Mouse (Mus musculus): Measurements from ENCODE around the gene Enpp1. TPM values are rescaled to one million over a fixed set of nuclear protein-coding genes. Genes with fewer than 3 reads are reported as not detected.

The Enpp1 gene
- total RNA-seq (2021) = 1 to 10 TPM; 3.2 to 4.0 TPM

- peak in 1 of 2 experiments; percentile 28 for DNase-seq
These were observed at the start of gene Enpp1 for GRCm38 (mm10) chr10:24711480-24712366. TSS of gene Enpp1 (minus strand) at chr10:24712159.

DNA sequence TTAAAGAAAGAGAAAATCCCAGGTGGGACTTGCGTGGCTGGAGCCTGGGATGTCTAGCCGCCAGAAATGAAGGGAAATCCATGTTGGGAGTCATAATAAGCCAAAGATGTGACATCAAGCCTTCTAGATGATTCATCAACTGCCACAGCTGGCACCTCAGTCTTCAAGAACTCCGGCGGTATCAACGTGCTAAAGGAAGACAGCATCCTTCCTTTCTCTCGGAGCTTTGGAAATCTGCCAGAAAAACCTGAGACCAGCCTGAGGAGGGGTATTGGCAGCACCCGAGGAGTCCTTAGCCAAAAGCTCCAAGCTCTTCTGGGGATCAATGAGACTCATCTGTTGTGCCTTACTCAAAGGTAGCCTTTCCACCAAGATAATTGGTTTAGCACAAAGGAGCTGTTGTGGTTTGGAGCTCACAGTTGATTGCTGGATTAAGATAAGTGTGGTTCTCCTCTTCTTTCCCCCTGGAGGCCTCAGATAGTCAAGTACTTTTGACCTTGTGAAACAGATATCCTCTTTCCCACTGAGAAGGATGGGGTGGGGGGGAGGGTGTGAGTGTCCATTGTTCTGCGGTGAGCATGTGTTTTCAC, 46.5 kb upstream of the Enpp1 start:
- DNase-seq = no peak

- DNase-seq = no peak
These were observed 43.0 kb upstream of the Enpp1 start for GRCm38 (mm10) chr10:24754874-24755540.

- DNase-seq = no peak
These were observed 42.4 kb upstream of the Enpp1 start for GRCm38 (mm10) chr10:24754251-24754835.

GRCm38 (mm10) chr10:24753536-24754250, 41.7 kb upstream of the Enpp1 start:
- DNase-seq = no peak

DNA sequence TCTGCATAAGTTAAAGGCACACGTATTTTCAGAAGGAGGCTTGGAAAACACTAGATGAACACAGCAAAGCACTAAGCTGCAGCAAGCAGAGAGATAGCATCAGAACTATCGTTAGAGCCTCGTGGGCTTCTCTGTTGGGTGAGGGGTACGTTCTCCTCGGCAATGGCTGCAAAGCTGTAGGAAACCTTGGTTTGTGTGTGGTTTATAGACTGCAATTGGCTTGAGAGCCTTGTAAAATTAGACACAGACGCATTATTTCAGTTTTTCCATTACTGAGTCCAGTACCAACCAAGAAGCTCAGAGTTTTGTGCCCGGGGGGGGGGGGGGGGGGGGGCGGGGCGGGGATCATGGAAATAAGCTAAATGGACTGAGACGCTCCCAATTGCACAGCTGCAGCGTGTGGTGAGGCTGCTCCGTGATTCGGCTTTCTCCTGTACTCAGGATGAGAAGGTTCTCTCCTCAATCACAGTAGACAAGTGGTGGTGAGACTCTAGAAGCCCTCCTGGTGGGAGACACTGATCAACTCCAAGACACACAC, 31.1 kb upstream of the Enpp1 start:
- DNase-seq = no peak

GRCm38 (mm10) chr10:24741229-24742198, 29.6 kb upstream of the Enpp1 start:
- no peak for DNase-seq

GRCm38 (mm10) chr10:24739171-24739570, 27.2 kb upstream of the Enpp1 start:
- no peak for DNase-seq

GRCm38 (mm10) chr10:24738456-24738855, 26.5 kb upstream of the Enpp1 start:
- DNase-seq = no peak

DNA sequence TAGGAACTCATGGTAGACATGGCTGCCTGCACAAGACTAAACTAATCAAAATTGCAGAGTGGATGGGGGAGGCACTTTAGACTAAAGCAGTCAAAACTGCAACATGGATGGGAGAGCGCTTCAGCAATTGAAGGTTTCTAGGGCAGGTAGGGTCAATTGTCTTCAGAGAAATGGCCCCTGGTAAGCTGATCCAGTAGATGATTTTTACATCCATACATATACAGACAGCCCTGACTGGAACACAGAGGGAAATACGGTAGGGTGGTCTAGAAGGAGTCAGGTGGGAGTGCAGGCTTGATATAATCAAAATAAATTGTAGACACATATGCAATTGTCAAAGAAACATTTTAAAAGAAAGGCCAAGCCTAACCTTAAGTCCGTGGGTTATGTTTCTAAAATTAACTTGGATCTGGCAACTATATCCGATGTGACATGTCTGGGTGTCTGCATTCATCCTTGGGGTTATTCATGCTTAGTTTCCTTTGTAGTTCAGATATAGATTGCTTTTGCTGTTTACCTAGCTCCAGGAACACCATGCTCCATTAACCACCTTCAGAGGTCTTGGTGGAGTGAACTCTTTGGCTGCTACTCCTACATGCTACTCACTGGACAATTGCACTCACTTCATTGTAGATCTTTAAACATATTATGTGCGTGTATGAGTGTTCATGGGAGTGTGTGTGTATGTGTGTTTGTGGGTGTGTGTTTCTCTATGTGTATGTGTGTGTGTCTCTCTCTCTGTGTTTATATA, 23.2 kb upstream of the Enpp1 start:
- DNase-seq = no peak

GRCm38 (mm10) chr10:24727478-24727877, 15.5 kb upstream of the Enpp1 start:
- DNase-seq = no peak

DNA sequence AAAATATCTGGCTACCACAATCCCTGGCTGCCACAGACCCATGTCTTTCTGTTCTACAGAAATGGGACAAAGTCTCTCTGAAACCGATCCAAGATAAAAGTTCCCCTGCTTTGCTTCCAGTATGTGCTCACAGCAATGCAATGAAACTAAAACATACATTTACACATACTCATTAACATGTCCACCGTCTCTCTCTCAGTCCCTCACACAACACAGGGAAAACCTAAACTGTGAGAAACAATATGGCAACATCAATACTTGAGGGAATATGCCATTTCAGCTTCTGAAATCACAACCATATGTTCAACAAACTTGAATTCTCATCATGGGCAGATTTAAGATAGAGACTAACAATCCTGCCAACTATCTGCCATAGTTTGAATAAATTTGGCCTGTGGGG, 13.2 kb upstream of the Enpp1 start:
- no peak for DNase-seq

DNA sequence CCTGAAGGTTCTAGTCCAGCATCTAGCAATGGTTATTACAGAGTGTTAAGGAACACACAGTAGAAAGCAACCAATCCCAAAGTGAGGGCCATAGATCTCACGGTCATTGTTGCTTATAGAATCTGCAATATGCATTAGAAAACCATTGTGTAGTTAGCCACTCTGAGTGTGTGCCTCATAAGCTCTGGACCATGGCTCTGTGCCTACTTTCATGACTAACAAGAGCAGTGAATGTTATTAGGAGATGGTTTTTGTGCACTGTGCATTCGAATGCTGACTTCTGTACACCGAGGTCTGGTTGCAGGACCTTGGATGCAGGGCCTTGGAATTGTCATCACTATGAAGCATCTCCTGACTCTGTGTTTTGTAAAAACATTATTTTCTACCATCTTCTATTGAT, 9.9 kb upstream of the Enpp1 start:
- no peak for DNase-seq

- no peak for DNase-seq
These were observed 7.4 kb upstream of the Enpp1 start for GRCm38 (mm10) chr10:24719383-24719782.

DNA sequence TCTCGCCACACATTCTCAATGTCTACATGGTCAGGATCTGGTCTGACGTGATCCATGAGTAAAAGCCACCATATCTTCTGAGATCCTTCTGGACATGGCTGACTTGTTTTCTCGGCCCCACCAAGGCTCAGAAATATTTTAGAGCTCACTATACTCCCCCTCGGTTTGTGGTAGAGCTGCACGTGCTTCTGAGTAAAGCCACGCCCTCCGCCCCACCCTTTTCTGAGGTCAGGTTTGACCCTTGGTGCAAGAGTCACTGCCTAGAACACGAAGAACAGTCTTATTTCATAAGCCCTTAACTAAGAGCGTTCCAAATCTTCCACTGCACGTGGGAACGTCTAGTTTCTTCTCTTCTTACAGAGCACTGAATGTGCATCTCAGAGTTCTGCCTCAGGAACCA, 6.8 kb upstream of the Enpp1 start:
- DNase-seq = no peak

DNA sequence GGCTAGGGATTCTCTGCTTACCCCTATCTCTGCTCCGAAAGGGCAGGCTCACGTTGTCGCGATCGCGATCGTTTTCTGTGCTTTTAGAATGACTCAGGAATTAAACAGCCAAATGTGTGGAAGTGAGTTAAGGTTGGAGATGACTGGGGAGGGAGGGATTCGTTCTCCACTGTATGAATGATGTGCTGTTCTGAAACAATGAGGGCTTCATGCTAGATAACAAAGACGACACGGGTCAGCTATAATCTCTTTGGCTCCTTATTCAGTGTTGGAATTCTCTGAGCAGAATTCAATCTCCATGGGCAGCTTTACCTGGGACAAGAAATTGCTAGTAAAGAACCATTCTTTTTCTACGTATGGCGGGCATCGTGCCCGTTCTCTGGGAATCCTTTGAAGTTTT, 6.1 kb upstream of the Enpp1 start:
- DNase-seq = no peak

DNA sequence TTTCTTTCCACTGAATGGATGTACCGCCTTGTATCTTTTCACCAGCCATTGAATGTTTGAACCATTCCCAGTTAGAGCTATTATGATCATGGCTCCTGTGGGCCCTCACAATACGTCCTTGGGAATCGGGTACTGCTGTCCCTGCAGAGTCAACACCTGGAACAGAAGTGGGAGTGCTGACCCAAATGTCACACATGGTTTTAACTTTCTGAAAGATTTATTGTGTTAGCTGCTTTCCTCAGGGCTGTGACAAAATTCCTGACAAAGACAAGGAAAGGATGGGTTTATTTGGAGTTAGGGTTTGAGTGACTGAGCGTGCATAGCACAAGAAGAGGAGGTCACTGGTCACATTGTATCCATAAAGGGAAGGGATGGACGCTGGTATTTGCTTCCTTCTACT, 4.3 kb upstream of the Enpp1 start:
- no peak for DNase-seq

- no peak for DNase-seq
These were observed 942 bp upstream of the Enpp1 start for GRCm38 (mm10) chr10:24712901-24713300.

DNA sequence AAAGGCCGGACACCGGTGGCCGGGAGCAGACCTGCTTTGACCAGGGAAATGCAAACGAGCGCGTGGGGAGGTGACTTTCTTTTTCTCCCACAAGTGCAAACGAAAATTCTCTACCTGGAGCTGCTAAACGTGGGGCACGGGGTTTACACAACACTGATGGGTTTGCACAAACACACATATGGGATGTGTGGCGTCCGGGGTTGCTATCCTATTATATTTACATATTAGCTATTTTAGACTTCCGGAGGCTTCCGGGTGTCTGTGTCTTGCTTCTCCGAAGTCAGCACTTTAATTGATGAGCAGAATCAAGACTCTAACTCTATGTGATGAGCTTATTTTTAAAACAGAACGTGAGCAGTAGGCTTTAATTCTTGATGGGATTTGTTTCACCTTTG, 405 bp upstream of the Enpp1 start:
- no peak for DNase-seq

GRCm38 (mm10) chr10:24711071-24711470, 888 bp downstream of the Enpp1 start:
- DNase-seq = no peak
